Mouse (Mus musculus): Measurements from ENCODE around the gene Disc1.

The Disc1 gene

GRCm38 (mm10) chr8:125268181-125268705, 214.2 kb downstream of the Disc1 start:
- DNase-seq (ENCODE audit: low spot score) = no peak

GRCm38 (mm10) chr8:125270292-125270691, 216.3 kb downstream of the Disc1 start:
- no peak for DNase-seq (ENCODE audit: low spot score)

GRCm38 (mm10) chr8:125271357-125271756, 217.4 kb downstream of the Disc1 start:
- DNase-seq (ENCODE audit: low spot score) = no peak

- no peak for DNase-seq (ENCODE audit: low spot score)
Measured at GRCm38 (mm10) chr8:125272089-125272866, 218.3 kb downstream of the Disc1 start.

GRCm38 (mm10) chr8:125277071-125277682, 223.2 kb downstream of the Disc1 start:
- DNase-seq (ENCODE audit: low spot score) = no peak

GRCm38 (mm10) chr8:125279156-125279555, 225.2 kb downstream of the Disc1 start:
- DNase-seq (ENCODE audit: low spot score) = no peak

GRCm38 (mm10) chr8:125279892-125280291, 225.9 kb downstream of the Disc1 start:
- no peak for DNase-seq (ENCODE audit: low spot score)

GRCm38 (mm10) chr8:125282531-125282930, 228.5 kb downstream of the Disc1 start:
- DNase-seq (ENCODE audit: low spot score) = no peak

- no peak for DNase-seq (ENCODE audit: low spot score)
Measured at GRCm38 (mm10) chr8:125283542-125283941, 229.5 kb downstream of the Disc1 start.

- DNase-seq (ENCODE audit: low spot score) = no peak
Measured at GRCm38 (mm10) chr8:125284875-125285274, 230.9 kb downstream of the Disc1 start.

- no peak for DNase-seq (ENCODE audit: low spot score)
Measured at GRCm38 (mm10) chr8:125285391-125285790, 231.4 kb downstream of the Disc1 start.

GRCm38 (mm10) chr8:125285966-125286681, 232.1 kb downstream of the Disc1 start:
- DNase-seq (ENCODE audit: low spot score) = peak; percentile 22

GRCm38 (mm10) chr8:125287311-125287710, 233.3 kb downstream of the Disc1 start:
- no peak for DNase-seq (ENCODE audit: low spot score)

GRCm38 (mm10) chr8:125287841-125288341, 233.9 kb downstream of the Disc1 start:
- no peak for DNase-seq (ENCODE audit: low spot score)

GRCm38 (mm10) chr8:125291506-125291905, 237.5 kb downstream of the Disc1 start:
- DNase-seq (ENCODE audit: low spot score) = no peak

GRCm38 (mm10) chr8:125291932-125292717, 238.1 kb downstream of the Disc1 start:
- DNase-seq (ENCODE audit: low spot score) = no peak

- DNase-seq (ENCODE audit: low spot score) = no peak
Measured at GRCm38 (mm10) chr8:125292933-125293591, 239.1 kb downstream of the Disc1 start.

- DNase-seq (ENCODE audit: low spot score) = no peak
Measured at GRCm38 (mm10) chr8:125299248-125299647, 245.3 kb downstream of the Disc1 start.

GRCm38 (mm10) chr8:125301931-125302361, 248.0 kb downstream of the Disc1 start:
- DNase-seq (ENCODE audit: low spot score) = no peak

- DNase-seq (ENCODE audit: low spot score) = no peak
Measured at GRCm38 (mm10) chr8:125306665-125307064, 252.7 kb downstream of the Disc1 start.

- DNase-seq (ENCODE audit: low spot score) = no peak
Measured at GRCm38 (mm10) chr8:125309985-125310384, 256.0 kb downstream of the Disc1 start.
